Mouse (Mus musculus): ENCODE results near the gene Cplx3.
A peak's percentile ranks its signal among the peaks of the same experiment; 100 is the strongest.

Cplx3 gene

DNA sequence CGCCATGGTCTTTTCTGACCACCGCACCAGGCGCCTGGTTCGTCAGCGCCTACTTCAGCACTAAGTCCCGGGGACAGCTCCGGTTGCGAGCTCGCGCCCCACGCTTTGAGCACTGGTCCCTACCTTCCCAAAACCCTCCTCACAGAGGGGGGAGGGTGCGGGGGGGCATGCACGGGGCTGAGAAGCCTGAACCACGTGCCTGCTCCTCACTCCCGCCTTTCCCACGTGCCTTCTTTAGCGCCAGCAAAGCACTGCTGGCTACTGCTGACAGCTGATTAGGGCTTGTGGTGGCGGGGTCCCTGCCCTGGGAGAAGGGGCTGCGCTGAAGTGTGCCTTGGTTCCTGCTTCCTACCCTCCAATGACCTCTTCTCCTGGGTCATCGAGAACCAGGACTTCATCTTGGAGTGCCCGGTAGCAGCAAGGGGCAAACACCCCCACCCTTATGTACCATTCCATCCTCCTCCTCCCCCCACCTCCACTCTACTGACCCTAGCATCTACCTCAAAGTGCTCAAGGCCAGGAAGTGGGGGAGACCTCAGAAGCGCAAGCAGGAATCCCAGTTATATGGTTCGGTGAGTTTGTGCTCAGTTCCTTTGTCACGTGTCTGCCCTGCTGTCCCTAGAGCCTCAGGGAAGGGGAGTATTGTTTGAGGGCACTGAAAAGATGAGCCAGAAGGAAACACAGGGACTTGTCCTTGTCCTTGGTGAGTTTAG lies at the start of gene Cplx3:
Gene Cplx3, minus strand, starts transcription at position 143 of the 713 bp plus-strand sequence.
- DNase-seq (ENCODE audit: low spot score) = peak; percentile 78

DNA sequence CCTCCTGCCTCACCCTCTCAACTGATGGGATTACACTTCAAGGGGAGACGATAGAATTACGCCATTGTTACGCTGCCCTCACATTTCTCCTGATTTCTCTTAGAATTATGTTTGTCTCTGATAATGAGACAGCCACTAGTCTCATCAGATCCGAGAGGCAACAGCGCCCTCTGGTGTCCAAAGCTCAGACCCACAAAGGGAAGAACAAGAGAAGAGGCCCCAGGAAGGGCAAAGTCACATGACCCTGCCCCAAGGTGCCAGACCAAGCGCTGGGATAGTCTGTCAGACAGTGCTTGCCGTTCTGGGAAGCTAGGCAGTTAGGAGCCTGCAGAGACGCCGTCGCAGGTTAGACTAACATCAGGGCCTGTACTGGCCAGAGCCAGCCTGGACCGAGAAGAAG lies 49.7 kb upstream of the Cplx3 start:
- DNase-seq (ENCODE audit: low spot score) = peak; percentile 99

DNA sequence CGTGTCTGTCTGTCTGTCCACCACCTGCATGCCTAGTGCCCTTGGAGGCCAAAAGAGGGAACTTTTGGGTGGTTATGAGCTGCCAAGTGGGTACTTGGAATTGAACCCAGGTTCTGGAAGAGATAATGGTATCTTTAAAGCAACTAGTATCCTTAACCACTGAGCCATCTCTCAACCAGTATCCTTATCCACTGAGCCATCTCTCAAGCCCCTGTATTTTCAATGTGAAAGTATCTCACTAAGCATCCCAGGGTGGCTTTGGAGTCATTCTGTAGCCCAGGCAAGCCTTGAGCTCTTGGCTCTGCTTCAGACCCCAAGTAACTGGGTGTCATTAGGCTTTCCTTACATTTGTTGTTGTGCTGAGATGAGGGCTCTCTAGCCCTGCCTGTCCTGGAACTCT lies 48.9 kb upstream of the Cplx3 start:
- no peak for DNase-seq (ENCODE audit: low spot score)

DNA sequence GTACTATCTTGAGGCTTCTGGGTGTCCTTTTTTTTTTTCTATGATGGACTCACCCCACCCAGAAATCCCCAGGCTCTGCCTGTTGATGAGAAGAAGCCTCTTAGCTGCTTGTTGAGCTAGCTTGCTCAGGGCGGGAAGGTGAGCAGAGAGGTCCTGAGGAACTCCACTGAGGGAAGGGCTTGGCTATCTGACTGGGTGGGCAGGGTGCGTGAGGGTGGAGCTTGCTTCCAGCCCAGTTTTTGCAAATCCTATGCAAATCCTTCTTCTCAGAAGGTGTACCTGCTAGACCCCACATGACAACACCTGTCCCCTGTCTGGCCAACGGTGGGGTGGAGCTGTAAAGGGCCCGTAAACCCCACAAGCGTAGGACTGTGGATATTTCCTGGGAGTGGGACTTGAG lies 47.2 kb upstream of the Cplx3 start, which contains the start of gene Csk:
Gene Csk, minus strand, starts transcription at position 349 of the 400 bp plus-strand sequence.
- DNase-seq (ENCODE audit: low spot score) = no peak

DNA sequence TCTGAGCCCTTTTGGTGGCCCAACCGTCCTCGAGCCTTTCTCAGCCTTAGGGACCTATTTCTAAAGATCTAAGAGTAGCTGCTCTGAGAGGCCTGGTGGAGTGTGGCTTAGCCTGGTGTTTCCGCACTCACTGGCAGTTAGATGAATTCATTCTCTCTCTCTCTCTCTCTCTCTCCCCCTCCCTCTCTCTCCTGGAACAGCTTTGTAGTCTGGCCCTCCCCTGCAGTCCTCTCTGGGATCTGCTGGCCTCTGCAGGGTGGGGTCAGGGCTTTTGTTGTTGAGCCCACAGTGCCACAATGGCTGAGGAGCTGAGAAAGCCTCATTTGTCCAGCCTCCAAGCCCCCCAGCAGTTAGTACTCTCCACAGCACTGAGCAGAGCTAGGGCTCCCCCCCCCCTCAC lies 46.8 kb upstream of the Cplx3 start:
- DNase-seq (ENCODE audit: low spot score) = peak; percentile 59

DNA sequence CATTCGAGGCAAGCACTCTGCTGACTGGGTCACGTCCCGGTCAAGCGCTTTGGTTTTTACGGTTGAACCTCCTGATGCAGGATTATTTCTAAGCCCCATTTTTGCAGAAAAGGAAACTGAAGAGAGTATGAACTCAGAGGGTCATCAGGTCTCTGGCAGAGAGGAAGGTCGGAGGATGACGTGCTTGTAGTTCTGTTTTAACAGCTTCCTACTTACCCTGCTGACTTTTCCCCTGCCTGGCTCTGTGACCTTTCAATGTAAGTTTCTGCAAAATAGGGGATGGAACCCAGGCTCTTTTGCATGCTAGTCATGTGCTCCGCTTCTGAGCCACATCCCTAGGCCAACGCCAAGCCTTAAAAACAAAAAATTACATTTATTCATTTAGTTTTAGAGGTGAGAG lies 46.3 kb upstream of the Cplx3 start:
- DNase-seq (ENCODE audit: low spot score) = no peak

DNA sequence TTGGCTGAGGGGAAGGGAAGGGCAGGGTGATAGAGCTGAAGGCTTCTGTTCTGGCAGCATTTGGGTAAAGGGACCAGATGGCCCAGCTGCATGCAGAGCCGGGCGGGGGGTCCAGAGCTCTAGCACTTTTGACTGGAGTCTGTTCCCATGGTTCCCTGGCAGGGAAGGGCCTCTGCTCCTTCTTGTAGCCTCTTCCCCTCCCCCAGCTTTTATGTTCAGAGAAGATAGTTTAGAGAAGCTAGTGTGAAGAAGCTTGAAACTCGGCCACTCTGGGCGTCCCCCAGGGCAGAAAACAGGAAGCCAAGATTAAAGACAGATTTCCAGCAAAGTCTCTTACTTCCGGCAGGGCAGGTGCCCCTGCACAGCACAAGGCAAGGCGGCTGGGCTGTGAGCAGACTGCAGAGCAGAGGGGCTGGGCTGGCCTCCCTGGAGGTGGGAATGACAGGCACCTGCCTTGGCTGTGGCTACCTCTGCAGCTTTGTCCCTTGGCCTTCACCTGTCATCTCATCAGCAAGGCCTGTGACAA lies 44.8 kb upstream of the Cplx3 start:
- peak; percentile 42 for DNase-seq (ENCODE audit: low spot score)

DNA sequence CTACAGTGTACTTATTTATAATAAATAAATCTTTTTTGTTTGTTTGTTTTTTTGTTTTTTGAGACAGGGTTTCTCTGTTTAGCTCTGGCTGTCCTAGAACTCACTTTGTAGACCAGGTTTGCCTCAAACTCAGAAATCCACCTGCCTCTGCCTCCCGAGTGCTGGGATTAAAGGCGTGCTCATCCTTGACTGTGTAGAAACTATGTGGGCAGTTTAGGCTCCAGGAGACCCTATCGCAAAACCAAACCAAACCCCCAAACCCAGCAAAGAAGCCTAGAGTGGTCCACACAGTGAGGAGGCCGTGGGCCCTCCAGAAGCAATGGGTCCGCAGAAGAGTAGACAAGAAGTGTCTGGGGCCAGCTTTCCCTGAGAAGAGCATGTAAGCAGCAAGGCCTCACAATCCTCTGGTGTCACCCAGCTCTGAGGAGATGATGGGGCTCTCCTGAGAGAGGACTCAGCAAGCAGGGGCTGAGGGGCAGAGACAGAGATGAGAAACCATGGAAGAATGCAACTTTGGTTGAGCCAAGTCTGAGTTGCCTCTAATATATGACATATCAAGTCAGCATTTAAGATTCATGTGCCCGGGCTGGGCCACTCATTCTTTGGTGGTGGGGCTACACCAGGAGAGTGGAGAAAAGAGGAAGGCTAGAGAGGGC lies 44.2 kb upstream of the Cplx3 start:
- DNase-seq (ENCODE audit: low spot score) = no peak

DNA sequence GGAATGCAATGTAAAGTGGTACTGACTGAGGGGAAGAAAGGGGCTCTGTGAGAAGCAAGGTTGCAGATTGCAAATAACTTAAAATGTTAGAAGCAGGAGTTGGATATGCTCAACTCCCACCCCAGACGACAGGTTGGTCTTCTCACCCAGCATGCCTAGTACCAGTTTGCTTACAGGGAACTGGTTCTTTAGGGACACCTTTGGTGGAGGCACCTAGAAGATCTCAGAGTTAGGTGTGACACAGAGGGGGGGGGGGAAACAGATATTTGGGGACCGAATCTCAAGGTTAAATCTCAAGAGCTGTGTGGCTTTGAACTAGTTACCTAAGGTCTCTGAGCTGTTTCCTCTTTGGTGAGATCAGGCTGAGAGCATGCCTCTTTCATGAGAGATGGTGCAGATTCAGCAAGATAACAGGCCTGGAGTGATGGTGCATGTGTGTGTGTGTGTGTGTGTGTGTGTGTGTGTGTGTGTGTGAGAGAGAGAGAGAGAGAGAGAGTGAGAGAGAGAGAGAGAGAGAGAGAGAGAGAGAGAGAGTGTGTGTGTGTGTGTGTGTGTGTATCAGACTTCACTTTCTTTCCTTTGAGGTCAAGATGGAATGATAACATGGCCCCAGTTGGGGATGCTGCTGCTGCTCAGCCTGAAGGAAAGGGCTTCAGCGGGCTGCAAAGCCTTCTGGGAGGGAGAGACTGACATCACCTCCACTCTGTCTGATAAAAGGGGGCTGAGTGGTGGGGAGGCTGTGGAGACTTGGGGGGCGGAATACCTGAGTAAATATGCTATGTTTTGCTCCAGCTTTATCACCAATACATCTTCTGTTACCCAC lies 41.4 kb upstream of the Cplx3 start:
- DNase-seq (ENCODE audit: low spot score) = no peak

- DNase-seq (ENCODE audit: low spot score) = no peak
Observed at GRCm38 (mm10) chr9:57646551-57647103, 40.5 kb upstream of the Cplx3 start.

DNA sequence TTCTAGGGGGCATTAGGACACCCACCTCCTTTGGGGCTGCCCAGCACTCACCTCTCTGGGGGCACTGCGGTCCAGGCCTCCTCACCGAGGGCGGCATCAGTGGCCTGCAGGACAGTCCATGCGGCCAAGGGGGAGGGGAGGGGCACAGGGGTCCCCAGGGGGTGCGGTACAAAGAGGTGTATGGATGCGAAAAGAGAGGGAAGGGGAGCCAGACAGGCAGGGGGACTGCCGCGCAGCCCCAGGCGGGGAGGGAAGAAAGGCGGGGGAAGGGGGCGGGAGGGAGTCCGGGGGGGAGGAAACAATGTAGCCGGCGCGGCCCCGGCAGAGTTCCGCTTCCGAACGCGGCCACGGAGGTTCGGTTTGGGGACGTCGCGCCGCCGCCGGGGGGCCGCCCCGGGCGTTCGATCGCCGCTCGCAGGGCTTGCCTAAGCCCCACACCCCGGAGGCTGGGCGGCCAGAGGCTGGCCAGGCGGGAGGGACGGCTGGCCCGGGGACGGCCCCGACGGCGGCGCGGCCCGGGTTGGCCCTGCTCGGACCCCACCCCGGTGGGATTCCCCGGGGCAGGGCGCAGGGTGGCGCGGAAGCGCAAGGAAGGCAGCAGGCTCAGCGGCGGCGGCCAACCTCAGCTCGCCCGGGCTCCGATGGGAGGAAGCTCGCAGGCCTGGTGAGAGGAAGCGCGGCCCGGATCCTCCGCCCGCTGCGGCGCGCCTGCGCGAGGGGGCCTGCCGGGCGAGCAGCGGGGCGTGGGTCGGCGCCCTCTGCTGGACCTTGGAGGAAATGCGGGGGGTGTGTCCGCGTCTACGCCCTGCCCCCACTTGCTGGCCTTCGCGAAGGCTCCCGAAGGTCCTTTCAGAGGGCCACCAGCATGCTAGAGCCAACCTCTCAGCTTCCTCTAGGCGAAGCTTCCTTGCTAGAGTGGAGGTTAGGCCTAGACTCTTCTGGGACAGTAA lies 39.1 kb upstream of the Cplx3 start:
- DNase-seq (ENCODE audit: low spot score) = peak; percentile 93

- peak; percentile 49 for DNase-seq (ENCODE audit: low spot score)
Observed at GRCm38 (mm10) chr9:57644442-57644943, 38.4 kb upstream of the Cplx3 start.

DNA sequence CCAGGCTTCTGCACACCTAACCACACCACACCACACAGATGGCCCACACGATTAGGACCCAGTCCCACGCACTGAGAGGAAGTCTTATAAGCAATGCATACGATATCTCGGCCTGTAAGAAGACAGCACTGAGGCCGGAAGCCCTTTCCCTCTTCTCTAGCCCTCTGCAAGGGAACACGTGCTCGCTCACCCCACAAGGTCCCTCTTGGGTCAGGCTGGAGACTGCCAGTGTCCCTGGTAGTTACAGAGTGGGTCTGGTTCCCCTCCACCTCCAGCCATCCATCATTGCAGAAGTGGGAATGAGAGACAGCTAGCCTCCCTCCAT lies 37.7 kb upstream of the Cplx3 start:
- DNase-seq (ENCODE audit: low spot score) = no peak

DNA sequence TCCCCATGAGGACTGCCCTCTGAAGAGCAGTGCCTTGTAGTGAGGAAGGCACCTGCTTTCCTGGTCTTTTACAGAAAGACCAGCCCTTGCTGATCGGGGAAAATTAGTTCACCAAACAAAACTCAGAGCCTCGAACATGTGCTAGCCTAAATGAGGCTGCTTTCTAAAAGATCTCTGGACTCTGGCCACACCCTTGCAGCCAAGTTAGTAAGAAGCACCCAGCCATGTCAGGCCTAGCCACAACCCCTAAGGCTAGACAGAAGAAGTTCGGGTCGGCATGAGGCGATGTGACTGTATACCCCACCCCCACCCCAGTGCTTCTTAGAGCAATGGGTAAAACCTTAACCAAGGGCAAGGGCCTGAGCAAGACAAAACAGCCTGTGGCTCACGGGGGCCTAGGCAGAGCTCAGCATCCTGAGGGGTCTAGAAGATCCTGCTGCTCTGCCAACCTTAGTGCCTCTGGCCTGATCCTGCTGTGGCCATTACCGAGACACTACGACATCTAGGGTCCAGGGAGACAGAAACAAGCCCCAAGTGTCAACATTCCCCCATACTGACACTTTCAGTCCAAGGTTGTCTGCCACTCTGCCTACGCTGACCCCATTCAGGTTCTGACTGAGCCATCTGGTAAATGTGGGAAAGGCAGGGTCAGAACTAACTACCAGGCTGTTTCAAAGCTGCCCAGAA lies 37.2 kb upstream of the Cplx3 start:
- no peak for DNase-seq (ENCODE audit: low spot score)

DNA sequence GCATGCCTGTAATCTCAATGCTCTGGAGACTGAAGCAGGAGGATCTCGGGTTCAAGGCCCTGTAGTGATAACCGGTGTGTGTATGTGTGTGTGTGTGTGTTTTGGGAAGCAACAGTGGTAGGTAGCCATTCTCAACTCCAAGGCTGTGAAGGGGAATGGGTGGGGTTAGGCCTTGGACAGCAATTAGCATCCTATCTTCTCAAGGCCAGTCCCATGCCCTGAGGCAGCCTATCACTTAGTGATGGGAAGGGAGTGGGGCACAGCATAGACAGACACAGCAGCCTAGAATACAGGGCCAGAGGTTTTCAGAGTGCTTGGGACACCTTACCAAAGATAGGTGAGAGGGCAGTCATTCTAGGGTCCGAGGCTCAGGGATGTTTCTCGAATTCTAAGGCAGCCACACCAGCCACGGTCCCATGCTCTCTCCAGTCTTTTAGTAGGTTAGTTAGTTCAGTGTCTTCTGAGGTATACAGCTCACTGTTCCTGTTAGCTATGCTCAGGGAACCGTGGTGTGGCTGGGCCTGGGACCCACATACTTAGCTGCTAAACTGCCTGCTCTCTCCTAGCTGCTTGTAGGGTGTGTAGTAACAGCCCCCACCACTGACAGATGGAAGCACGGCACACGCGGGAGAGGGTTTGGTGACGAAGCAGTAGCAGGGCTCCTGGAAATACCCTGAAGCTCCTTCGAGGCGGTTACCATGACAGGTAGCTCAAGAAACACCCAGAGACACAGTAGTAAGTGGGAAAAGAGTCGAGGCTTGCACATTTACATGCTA lies 35.9 kb upstream of the Cplx3 start:
- no peak for DNase-seq (ENCODE audit: low spot score)

GRCm38 (mm10) chr9:57641022-57641421 lies 34.9 kb upstream of the Cplx3 start:
- DNase-seq (ENCODE audit: low spot score) = no peak

GRCm38 (mm10) chr9:57640384-57640783 lies 34.3 kb upstream of the Cplx3 start:
- no peak for DNase-seq (ENCODE audit: low spot score)

- DNase-seq (ENCODE audit: low spot score) = no peak
Observed at GRCm38 (mm10) chr9:57639661-57640328, 33.7 kb upstream of the Cplx3 start.
